Mouse (Mus musculus) heart, embryonic 13.5 days (tissue): Measurements from ENCODE around the gene Rcor2. TPM values are rescaled to one million over a fixed set of nuclear protein-coding genes. Genes with fewer than 3 reads are reported as not detected.

Experiments
- ATAC-seq: fragments of 200-750 bp; cut with Nextera tagmentation; 2 replicates; pipeline ENCODE4 v1.8.0; 2017; ENCODE audit warnings: moderate TSS enrichment; ENCODE audit not compliant: insufficient number of reproducible peaks, low FRiP score, low TSS enrichment; ENCODE audit errors: extremely low read depth
- H3K27ac ChIP-seq: fragments of 300-500 bp; sonication (generic); replicated peaks from 2 replicates; pipeline ENCODE4 v1.5.1; 2015; ENCODE audit warnings: moderate library complexity, mild to moderate bottlenecking, inconsistent platforms
- H3K27me3 ChIP-seq: fragments of 300-500 bp; sonication (generic); replicated peaks from 2 replicates; pipeline ENCODE4 v1.6.1; 2015; ENCODE audit warnings: mild to moderate bottlenecking, inconsistent platforms
- H3K36me3 ChIP-seq: fragments of 300-500 bp; sonication (generic); 2 replicates; pipeline ENCODE4 v1.6.1; 2015; ENCODE audit warnings: mild to moderate bottlenecking, inconsistent platforms
- H3K4me1 ChIP-seq: fragments of 300-500 bp; sonication (generic); 2 replicates; pipeline ENCODE4 v1.6.1; 2015; ENCODE audit warnings: inconsistent platforms
- H3K4me2 ChIP-seq: fragments of 300-500 bp; sonication (generic); 2 replicates; pipeline ENCODE4 v1.6.1; 2015; ENCODE audit warnings: inconsistent platforms, mild to moderate bottlenecking, moderate library complexity
- H3K4me3 ChIP-seq: fragments of 300-500 bp; sonication (generic); 2 replicates; pipeline ENCODE4 v1.5.1; 2015; ENCODE audit warnings: moderate library complexity, mild to moderate bottlenecking, inconsistent platforms
- H3K9ac ChIP-seq: fragments of 300-500 bp; sonication (generic); 2 replicates; pipeline ENCODE4 v1.6.1; 2015; ENCODE audit warnings: inconsistent platforms, mild to moderate bottlenecking, moderate library complexity
- H3K9me3 ChIP-seq: fragments of 300-500 bp; sonication (generic); 2 replicates; pipeline ENCODE4 v1.6.1; 2016; ENCODE audit warnings: inconsistent platforms
- WGBS: fragments of 180-500 bp; shearing (Covaris S2); methylation state at CpG from one replicate; pipeline ENCODE4 v1.1.7; 2015; ENCODE audit warnings: mixed read lengths; 5-methylcytosine and 5-hydroxymethylcytosine counted together
- polyA plus RNA-seq: library from polyadenylated mRNA; unstranded; fragments of >200 nt; fragmentation: Nextera tagmentation; extraction: Ambion mirVana; gene quantifications from 2 replicates; pipeline ENCODE4 v1.2.1, GENCODE M21; 2015

Gene Rcor2
- polyA plus RNA-seq, 1 experiment from 2014 or later, result 12.7 TPM

DNA sequence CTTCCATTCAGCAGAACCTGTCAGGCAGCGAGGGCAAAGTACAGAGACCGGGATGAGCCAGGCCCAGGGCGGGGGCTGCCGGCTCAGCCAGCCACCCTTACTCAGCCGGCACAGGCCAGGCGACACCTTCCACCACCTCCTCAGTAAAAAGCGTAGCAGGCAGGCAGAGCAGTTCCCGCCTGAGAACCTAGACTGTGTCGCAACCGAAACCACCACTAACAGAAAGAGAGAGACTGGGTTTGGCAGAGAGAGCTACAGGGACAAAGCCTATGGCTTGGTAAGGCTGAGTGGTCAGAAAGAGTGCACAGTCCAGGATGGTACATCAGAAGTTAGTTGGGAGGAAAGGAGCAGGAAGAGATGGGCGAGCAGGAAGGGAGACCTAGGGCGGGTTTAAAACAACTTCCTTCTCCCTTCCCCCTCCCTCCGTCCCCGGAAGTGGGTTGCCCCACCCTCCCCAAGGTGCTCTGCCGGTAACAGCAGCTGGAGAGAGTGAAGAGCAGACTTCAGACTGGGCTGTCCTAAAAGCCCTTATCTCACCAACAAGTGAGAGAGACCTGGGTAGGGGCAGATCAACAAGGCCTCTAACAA, 28.0 kb downstream of the Rcor2 start:
- peak; percentile 34; the same call in 1 of the 2 replicates for ATAC-seq
- Histone ChIP-seq H3K4me3 (peak overlapping the region; percentile 20; the same call in 1 of the 2 replicates), H3K27ac (peak overlapping the region; percentile 68), H3K4me1 (peaks cover 70% of the 10 kb centered on the region), H3K36me3 (peaks cover 22% of the 10 kb centered on the region), H3K4me2 (peak overlapping the region; percentile 52), H3K9me3 (no peaks in the 10 kb centered on the region), H3K27me3 (no peaks in the 10 kb centered on the region), H3K9ac (peak overlapping the region; percentile 68)
- 40% methylated on average over 15 of the region's 15 CpGs for WGBS

DNA sequence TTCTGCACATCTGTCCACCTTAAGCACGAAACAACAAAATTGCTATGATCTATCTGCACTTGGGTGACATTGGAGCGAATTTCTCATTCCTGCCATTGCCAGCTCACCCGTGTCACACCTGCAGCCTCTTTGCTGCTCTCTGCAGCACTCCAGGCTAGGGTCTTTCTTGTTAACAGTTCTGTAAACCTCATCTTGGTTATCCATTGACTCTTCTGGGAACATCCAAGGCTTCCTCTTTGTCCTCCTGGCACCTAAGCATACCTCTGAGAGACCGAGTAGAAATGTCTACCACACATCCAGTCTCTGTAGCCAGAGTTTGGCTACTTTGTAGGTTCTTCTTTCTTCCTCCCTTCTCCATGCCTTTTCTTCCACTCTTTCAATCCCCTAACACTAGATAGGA, 28.8 kb downstream of the Rcor2 start:
- WGBS, result 79% methylated on average over 4 of the region's 4 CpGs
- H3K9me3 ChIP-seq, result no peaks in the 10 kb centered on the region
- no peak overlapping the region for H3K4me3 ChIP-seq
- peaks cover 18% of the 10 kb centered on the region for H3K36me3 ChIP-seq
- no peak overlapping the region for H3K9ac ChIP-seq
- 0 out of 2 replicates have a peak overlapping the region, but pooled peaks have one; percentile 52 for H3K4me2 ChIP-seq
- H3K27me3 ChIP-seq, result no peaks in the 10 kb centered on the region
- ATAC-seq, result no peak
- no peak overlapping the region for H3K27ac ChIP-seq
- peaks cover 62% of the 10 kb centered on the region for H3K4me1 ChIP-seq

DNA sequence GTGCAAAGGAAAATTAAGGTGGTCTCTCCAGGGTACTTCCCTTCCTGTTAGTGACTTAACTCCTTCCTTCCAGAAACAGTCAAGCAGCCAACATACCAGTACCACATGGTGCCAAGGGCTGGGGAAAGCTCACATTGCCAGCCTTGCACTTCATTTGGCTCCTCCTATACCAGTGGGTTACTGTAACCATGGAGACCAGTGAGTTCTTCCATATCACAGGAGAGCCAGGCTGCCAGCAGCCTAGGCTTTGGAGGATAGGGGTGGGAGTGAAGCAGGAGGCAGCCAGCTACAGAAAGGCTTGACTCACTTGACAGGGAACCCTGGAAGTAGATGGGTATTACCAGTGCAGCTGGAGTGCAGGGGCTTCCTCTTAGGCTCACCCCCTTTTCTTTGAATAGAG, 31.9 kb downstream of the Rcor2 start:
- Histone ChIP-seq H3K9me3 (no peaks in the 10 kb centered on the region), H3K4me1 (peaks cover 58% of the 10 kb centered on the region), H3K4me3 (no peak overlapping the region), H3K4me2 (no peak overlapping the region), H3K9ac (no peak overlapping the region), H3K27ac (no peak overlapping the region), H3K27me3 (no peaks in the 10 kb centered on the region), H3K36me3 (peaks cover 18% of the 10 kb centered on the region)
- no peak for ATAC-seq

DNA sequence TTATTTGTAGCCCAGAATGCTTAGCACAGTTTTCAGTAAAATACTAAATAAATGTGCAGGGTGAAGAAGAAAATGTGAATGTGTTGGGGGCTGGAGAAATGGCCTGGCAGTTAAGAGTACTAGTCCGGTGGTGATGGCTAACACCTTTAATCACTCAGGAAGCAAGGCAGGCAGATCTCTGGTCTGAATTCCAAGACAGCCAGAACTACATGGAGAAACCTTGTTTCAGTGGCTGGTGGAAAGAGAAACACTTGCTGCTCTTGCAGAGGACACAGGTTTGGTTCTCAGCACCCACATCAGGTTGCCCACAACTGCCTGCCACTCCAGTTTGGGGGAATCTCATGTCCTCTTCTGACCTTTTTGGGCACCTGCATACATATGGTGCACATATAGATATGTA, 33.0 kb downstream of the Rcor2 start:
- Histone ChIP-seq H3K4me2 (no peak overlapping the region), H3K36me3 (peaks cover 18% of the 10 kb centered on the region), H3K9me3 (no peaks in the 10 kb centered on the region), H3K4me3 (no peak overlapping the region), H3K4me1 (peaks cover 52% of the 10 kb centered on the region), H3K9ac (no peak overlapping the region), H3K27ac (no peak overlapping the region), H3K27me3 (no peaks in the 10 kb centered on the region)
- WGBS, result 77% methylated on average over 1 of the region's 1 CpGs
- no peak for ATAC-seq

DNA sequence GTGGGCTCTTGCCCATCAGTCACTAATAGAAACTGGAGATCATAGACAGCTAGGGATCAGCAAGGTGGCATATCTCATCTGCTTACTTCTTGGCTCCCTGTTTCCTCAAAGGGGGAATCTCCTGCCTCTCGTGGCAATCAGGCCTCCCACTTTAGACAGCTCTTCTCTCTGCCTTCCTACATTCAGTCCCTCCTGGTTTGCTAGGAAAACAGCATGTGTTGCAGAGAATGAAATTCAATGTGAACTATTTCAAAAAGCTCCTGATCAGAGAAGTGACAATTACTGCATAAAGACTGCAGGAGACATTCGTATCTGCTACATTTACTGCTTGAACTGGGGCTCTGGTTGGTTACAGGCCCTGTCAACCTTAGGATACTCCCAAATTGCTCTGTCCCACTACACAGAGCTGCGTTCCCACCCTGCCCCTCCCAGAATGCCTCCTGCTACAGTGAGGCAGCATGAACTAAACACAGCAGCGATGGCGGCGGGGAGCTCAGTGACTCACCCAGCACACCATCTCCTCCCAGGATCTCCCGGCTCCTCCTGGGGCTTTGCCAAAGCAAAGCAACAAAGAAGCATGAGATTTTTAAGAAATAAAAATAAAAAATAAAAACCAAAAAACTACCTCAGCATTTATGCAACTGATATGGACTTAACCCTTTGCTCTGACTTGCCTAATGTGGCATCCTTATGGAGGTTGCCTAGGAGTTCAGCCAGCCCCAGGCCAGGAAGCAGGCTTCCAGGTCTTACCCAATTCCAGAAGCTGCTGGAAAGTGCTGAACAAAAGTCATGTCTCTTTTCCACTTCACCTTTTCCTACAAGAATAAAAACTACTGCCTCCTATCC, 34.7 kb downstream of the Rcor2 start:
- Histone ChIP-seq H3K36me3 (peaks cover 11% of the 10 kb centered on the region), H3K4me2 (no peak overlapping the region), H3K4me1 (peaks cover 57% of the 10 kb centered on the region), H3K27me3 (no peaks in the 10 kb centered on the region), H3K9ac (no peak overlapping the region), H3K9me3 (no peaks in the 10 kb centered on the region), H3K27ac (peak overlapping the region; percentile 41; the same call in 1 of the 2 replicates), H3K4me3 (no peak overlapping the region)
- WGBS, result 65% methylated on average over 7 of the region's 7 CpGs
- no peak for ATAC-seq

DNA sequence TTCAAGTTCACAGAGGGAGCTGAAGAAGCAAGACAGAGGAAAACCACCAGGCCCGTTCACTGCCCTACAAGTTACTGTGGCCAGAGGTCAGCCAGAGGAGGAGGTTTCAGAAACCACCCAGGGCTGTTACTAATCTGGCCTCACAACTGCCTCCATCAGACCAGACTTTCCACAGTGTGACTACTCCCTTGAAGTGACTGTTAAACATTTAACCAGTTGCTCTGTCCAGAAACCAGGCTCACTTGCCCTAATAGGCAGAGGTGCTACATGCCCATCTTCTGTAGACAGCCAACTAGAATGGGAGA, 35.3 kb downstream of the Rcor2 start:
- no peak overlapping the region for H3K4me2 ChIP-seq
- H3K36me3 ChIP-seq, result peaks cover 11% of the 10 kb centered on the region
- 73% methylated on average over 1 of the region's 1 CpGs for WGBS
- no peak for ATAC-seq
- H3K4me1 ChIP-seq, result peaks cover 60% of the 10 kb centered on the region
- H3K9me3 ChIP-seq, result no peaks in the 10 kb centered on the region
- no peaks in the 10 kb centered on the region for H3K27me3 ChIP-seq
- no peak overlapping the region for H3K4me3 ChIP-seq
- H3K27ac ChIP-seq, result peak overlapping the region; percentile 41; the same call in 1 of the 2 replicates
- no peak overlapping the region for H3K9ac ChIP-seq

DNA sequence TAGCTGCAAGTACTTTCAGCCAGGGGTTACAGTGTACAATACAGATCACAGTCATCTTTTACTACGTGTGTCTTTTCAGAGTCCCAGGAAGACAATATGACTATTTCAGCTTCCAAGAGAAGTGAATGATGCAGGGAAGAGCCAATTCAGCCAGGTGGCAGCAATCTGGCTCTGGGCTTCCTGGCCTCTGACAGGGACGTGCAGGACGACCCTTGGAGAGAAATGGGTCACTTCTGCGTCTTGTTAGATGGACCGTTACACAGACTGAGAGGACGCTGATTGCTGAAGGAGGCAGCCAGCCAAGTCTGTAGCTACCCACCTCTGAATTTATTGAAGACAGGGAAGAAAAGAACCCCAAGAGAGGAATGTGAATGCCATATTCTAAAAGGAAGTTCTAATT, 36.7 kb downstream of the Rcor2 start:
- no peak overlapping the region for H3K27ac ChIP-seq
- peaks cover 11% of the 10 kb centered on the region for H3K36me3 ChIP-seq
- H3K9me3 ChIP-seq, result no peaks in the 10 kb centered on the region
- no peak overlapping the region for H3K4me3 ChIP-seq
- peaks cover 68% of the 10 kb centered on the region for H3K4me1 ChIP-seq
- 67% methylated on average over 6 of the region's 6 CpGs for WGBS
- no peak for ATAC-seq
- H3K27me3 ChIP-seq, result no peaks in the 10 kb centered on the region
- no peak overlapping the region for H3K9ac ChIP-seq
- no peak overlapping the region for H3K4me2 ChIP-seq

DNA sequence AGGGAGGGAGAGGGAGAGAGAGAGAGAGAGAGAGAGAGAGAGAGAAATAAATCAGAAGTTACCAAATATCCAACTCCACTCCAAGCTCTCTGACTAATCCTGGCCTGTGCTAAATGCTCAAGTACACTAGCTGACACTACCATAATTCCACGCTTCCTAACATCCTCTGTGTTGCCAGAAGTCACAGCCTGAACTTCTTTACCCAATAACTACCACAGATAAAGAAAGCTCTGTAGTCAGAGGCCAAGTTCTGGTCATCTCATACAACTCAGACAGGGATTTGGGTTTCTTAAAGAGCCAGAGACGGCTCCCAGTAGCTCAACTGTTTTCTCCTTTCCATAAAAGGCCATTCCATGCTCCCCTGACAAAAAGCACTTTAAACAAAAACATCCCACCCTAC, 37.7 kb downstream of the Rcor2 start:
- WGBS, result 52% methylated on average over 2 of the region's 2 CpGs
- no peak overlapping the region for H3K9ac ChIP-seq
- peaks cover 6% of the 10 kb centered on the region for H3K36me3 ChIP-seq
- H3K27me3 ChIP-seq, result no peaks in the 10 kb centered on the region
- peaks cover 70% of the 10 kb centered on the region for H3K4me1 ChIP-seq
- no peak overlapping the region for H3K4me2 ChIP-seq
- H3K9me3 ChIP-seq, result no peaks in the 10 kb centered on the region
- ATAC-seq, result no peak
- H3K4me3 ChIP-seq, result no peak overlapping the region
- H3K27ac ChIP-seq, result no peak overlapping the region; the same call in 1 of the 2 replicates

DNA sequence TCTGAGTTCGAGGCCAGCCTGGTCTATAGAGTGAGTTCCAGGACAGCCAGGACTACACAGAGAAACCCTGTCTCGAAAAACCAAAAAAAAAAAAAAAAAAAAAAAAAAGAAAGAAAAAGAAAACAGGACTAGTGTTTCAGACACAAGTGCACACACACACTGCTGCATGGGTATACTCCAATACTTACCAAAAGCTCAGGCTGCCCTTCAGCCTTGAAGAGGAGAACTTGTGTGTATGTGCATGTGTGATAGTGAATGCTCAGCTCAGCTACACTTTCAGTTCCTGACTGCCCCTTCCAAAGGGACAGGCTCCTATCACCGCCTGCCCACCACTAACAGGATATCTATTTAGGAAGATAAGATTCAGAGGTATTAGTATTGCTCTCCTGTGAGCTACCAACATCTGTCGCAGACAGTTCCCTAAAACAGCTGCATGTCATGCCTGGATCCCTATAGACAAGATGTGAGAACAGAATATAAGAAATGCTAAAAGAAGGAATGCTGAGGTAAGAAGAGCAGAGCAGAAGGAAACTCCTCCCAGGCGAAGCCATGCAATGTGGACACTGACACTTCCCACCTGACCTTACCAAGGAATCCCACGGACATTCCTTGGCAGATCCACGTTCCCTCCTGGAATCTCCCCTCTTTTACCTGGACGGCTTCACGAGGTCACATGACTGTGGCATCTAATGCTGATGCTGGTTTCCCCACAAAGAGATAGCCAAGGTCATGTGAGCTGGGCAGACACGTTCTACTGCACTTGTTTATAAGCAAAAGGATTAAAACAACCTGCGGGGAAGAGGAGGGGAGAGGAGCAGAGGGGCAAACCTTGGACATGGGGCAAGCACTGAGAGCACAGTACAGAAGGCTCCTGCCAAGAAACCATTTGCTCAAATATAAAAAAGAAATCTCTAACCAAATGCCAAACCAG, 38.5 kb downstream of the Rcor2 start:
- H3K4me1 ChIP-seq, result peaks cover 78% of the 10 kb centered on the region
- no peak overlapping the region for H3K4me3 ChIP-seq
- H3K27ac ChIP-seq, result peak overlapping the region; percentile 21; the same call in 1 of the 2 replicates
- no peak overlapping the region for H3K4me2 ChIP-seq
- H3K9me3 ChIP-seq, result no peaks in the 10 kb centered on the region
- 50% methylated on average over 10 of the region's 11 CpGs for WGBS
- 0 out of 2 replicates have a peak overlapping the region, but pooled peaks have one; percentile 26 for H3K9ac ChIP-seq
- H3K36me3 ChIP-seq, result no peaks in the 10 kb centered on the region
- ATAC-seq, result no peak
- no peaks in the 10 kb centered on the region for H3K27me3 ChIP-seq

DNA sequence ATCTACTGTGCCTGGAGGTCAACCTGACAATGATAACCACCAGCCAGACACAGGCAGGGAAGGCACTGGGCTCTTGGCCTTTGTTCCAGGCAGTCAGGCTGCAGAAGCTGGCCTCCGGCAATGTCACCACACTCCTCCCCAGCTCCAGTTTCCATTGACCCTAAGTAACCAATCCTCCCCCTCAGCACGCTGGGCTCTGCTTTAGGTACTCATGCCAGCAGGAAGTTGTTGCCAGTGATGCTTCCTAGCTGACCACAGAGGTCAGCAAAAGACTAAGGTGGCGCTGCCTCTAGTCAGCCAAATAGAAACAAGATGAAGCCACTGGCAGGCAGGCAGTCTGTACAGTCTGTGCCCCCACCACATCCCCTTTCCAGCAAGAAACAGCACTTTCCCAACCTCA, 39.8 kb downstream of the Rcor2 start:
- H3K27ac ChIP-seq, result 0 out of 2 replicates have a peak overlapping the region, but pooled peaks have one; percentile 52
- H3K9me3 ChIP-seq, result no peaks in the 10 kb centered on the region
- no peaks in the 10 kb centered on the region for H3K36me3 ChIP-seq
- H3K27me3 ChIP-seq, result no peaks in the 10 kb centered on the region
- H3K4me3 ChIP-seq, result no peak overlapping the region
- H3K4me2 ChIP-seq, result no peak overlapping the region
- ATAC-seq, result no peak
- peaks cover 84% of the 10 kb centered on the region for H3K4me1 ChIP-seq
- H3K9ac ChIP-seq, result no peak overlapping the region; the same call in 1 of the 2 replicates
- 57% methylated on average over 3 of the region's 3 CpGs for WGBS
